Mouse (Mus musculus) heart, adult 11 months (tissue): ENCODE measurements around the gene Srrd.
A peak's percentile ranks its signal among the peaks of the same experiment; 100 is the strongest.

Experiments
- DNase-seq: peaks from one replicate; pipeline ENCODE4 v3.0.0; 2022

Srrd gene

GRCm38 (mm10) chr5:112316468-112316867, 26.4 kb downstream of the Srrd start:
- DNase-seq = no peak

DNA sequence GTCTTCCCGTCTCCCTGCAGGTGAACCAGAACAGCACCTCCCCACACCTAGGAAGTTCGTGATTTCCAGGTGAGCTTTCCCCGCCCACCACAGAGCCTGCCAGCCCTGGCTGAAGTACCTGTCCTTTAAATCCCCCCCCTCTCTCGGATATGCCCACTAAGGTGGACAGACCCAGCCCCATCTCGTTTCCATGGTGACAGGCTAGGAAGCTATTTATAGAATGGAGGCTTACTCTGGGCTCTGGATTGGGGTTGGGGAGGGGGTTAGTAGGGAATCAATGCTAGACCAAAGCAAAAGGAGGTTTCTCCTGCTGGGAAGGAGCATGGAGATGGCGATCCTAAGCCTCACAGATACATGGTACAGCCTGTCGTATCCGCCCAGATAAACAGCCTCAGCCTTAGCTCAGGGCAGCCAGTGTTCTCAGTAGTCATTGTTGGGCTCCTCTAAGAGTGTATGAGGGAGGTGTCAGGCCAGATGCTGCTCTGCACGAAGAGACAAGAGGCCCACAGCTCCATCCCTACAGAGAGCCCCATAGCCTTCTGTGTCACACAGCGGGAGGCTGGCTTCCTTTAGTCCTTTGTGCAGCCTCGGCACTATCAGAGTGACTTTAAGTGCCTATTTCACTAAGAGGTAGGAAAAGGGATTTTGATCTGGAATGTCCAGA, 29.5 kb downstream of the Srrd start:
- no peak for DNase-seq

DNA sequence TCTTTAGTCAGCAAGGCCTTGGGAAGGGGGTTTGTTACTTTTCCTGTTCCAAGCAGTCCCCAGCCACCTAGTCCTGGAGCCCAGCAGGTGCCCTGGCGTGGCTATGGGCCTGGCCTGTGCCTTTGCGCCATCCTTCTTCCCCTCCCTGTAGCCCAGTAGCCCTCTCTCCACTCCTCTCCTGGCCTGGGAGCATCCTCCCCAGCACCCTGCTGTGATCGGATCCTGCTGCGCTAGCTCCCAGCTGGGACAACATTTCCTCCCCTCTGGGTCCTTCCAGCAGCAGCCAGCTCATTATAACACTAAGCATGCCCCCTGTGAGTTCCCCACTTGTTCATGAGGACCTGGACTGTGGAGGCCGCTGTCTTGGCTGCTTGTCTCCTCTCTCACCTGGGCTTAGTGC, 37.0 kb downstream of the Srrd start:
- no peak for DNase-seq

GRCm38 (mm10) chr5:112302310-112302709, 40.5 kb downstream of the Srrd start:
- DNase-seq = no peak

- DNase-seq = peak; percentile 91
Observed at GRCm38 (mm10) chr5:112301694-112302093, 41.1 kb downstream of the Srrd start.

GRCm38 (mm10) chr5:112300721-112301308, 42.0 kb downstream of the Srrd start:
- DNase-seq = peak; percentile 92

DNA sequence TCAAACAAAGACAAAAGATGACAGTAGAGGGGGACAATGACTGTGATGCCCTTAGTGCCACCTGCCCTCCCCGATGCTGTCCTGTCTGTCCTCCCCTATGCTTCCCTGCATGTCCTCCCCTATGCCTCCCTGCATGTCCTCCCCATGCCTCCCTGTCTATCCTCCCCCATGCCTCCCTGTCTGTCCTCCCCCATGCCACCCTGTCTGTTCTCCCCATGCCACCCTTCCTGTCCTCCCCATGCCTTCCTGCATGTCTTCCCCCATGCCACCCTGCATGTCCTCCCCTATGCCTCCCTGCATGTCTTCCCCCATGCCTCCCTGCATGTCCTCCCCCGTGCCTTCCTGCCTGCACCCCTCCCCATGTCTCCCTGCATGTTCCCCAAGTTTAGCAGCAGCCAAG, 42.7 kb downstream of the Srrd start:
- DNase-seq = peak; percentile 83

DNA sequence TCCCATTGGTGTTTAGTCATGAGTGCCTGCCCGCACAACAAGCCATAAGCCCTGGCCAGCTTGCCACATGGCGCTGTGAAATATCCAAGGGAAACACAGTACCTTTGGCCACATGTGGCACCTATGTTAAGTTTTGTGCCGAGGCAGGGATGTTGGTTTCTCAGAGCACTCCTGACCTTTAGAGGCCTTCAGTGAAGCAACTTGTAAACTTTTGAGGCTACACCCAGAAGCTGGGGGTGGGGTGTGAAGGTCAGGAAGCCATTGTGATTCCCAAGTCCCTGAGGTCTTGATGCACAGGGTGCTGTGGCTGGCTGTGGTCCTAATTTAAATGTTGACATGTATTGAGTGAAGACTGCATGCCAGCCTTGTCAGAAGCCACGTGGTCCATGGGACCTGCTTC, 43.4 kb downstream of the Srrd start:
- DNase-seq = peak; percentile 91

- DNase-seq = peak; percentile 99
Observed at GRCm38 (mm10) chr5:112298226-112298988, 44.4 kb downstream of the Srrd start.

DNA sequence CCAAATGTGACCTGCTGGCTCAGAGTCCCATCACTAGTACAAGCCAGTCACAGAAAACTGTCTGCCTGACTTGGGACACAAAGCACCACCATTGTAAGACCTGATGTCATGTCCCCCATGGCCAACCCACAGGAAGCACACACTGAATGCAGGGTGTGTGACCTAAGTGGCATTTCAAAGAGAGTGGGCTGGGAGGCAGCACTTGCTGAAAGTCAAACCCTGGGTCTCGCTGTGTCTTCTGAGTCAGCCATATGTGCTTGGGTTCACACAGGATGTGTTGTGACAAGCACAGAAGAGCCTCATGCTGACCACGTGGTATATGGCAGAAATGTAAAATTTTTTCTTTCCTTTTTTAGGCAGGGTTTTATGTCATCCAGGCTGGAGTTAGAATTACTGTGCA, 45.6 kb downstream of the Srrd start:
- no peak for DNase-seq

DNA sequence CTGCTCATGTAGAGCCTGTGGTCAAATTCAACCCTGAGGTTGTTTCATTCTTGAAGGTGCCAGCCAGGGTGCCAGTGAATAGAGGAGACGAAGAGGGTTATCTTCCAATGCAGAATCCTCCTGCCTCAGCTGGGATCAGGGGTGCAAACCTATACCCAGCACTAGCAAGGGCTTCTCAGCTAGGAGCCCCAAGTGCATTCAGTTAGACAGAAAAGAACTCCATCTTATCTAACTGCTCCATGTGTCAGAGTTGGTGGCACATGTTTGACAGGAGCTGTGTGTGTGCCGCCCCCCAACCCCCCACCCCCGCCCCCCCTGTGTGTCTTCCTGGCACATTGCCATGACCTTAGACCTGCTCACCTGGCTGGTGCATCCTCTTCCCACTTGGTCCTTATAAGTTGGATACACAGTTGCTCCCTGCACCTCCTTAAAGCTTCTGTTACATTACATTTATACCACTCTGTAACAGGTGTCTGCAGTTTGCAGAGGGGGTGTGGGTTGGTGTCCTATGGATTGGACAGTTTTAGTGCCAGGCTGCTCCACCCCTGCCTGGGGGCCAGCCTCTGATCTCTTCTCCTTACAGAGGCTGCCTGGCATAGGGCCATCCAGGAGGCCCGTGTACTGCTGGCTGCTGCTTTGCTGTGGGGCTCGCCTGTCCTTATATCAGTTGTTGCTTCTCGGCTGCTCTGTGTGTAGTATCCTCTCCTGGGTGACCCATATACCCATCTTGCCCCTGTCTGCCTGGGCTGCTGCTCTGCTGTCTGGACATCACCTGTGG, 46.2 kb downstream of the Srrd start:
- DNase-seq = no peak

DNA sequence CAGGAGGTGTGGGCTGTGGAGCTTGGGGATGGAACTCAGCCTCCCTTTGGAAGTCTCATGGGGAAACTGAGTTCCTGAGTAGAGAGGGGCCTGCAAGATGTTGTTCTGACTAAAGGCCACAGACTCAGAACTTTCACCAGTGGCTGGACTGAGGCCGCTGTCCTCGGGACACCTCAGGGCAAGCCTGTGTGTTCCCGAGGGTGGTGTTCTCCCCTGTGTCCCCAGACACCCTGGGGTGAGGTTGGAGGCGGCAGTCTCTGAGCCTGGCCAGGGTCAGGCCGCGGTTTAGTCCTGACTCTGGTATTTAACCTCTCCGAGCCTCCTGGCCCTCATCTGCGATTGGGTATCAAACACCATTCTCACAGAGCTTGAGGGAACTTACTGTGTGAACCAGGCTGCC, 47.3 kb downstream of the Srrd start:
- DNase-seq = peak; percentile 87

DNA sequence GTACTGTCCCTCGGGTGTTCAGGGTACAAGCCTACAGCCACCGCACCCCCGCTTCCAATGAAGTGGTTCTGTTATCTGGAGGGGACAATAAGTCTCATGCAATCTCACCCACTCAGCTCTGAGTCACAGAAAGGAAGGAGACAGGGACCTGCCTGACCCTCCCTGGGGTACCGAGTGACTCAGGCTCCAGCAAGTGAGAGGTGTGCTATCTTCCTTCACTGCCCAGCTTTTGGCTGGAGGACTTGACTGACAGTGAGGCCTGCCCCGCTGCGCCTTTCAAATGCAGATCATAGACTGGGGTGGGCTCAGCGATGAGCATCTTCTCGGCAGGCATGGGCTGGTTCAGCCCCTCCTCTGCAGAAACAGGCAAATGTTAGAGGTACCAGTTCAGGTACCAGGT, 47.7 kb downstream of the Srrd start:
- DNase-seq = peak; percentile 85

DNA sequence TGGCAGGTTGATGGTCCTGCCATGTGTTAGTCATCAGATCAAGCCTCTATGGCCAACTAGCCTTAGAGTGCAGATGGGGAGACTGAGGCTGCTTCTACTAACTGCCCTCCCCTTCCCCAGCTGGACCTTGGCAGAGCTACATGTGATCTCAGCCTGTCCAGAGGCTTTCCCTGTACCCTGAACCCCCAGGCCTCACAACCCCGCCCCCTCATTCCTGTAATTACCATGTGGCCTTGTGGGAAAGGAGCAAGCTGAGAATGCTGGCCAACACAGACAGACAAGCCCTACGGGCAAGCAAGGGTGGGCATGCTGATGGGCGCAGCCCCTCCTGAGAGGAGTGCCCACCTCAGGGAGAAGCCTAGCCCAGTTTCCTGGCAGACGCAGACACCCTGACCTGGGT, 48.1 kb downstream of the Srrd start:
- DNase-seq = no peak

GRCm38 (mm10) chr5:112293800-112294199, 49.0 kb downstream of the Srrd start:
- DNase-seq = no peak

DNA sequence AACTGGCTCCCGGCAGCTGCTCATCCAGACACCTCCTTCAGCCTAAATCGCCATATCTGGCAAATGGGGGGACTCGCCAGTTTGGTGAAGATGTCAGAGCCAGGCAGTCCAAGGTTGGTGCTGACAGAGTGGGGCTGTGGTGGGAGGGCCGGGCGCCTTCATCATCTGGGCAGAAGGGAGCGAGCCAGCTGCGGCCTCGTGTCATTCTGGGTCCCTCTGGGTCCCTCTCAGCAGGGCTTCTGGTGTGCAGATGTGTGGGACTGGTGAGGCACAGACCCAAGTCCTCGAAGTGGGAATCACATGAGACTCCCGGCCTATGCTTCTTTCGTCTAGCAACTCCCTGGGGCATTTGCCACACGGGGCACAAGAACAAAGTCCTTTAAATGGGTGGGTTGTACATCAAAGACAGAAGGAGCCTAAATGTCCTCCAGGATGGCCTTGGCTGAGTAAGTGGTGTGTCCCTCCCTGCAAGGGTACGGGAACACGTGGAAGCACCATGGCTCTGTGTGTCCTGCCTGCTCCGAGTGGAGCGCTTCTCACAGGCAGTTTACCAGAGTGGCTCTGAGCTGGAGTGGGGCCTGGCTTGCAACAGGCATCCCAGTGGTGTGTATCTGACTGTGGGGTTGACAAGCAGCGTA, 50.4 kb downstream of the Srrd start:
- DNase-seq = no peak

GRCm38 (mm10) chr5:112291866-112292265, 51.0 kb downstream of the Srrd start:
- DNase-seq = no peak

- DNase-seq = no peak
Observed at GRCm38 (mm10) chr5:112290536-112290880, 52.3 kb downstream of the Srrd start.

DNA sequence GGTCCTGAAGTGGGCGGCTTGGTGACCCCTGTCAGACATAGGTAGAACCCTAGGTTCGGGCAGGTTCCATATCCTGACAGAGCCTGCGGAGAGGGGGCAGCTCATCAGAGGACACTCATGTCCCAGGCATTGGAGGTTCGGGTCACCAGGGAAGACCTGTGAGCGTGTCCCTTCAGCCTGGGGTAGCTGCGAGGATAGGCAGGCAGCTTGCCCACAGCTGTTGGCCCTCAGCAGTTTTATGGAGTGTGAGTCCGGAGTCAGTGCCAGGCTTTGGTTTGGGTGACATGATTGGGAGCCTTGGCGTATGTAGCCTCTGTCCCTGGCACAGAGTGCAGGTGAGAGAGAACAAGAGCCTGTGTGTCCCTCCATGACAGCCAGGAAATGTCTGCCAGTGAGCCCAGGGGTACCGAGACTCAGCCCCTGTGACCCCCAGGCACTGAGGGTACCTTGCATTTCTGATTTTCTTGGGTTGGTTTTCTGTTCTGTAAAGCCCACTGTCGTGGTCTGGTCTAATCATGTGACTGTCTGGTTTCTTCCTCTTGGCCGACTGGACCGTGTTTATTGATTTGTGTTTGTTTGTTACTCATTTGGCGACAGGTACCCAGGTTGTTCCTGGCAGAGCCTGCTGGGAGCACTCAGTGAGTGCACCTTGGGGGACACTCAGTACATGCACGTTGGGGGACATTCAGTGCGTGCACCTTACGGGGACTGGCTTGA, 52.9 kb downstream of the Srrd start:
- DNase-seq = peak; percentile 98

DNA sequence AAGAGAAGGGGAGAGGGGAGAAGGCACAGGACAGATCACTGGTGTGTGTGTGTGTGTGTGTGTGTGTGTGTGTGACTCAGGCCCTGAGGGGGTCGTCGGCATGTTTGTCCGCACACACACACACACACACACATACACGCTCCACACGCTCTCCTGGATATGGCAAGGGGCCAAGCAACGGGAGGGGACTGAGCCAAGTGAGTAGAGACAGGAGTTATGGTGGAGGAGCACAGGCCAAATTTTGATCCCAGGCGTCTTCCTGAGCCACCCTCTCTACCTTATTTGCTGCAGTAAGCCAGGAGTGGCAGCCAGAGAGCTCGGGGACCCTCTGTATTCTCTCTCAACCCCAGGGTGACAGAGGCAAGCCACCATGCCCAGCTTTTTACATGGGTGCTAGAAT, 53.6 kb downstream of the Srrd start:
- DNase-seq = peak; percentile 97

DNA sequence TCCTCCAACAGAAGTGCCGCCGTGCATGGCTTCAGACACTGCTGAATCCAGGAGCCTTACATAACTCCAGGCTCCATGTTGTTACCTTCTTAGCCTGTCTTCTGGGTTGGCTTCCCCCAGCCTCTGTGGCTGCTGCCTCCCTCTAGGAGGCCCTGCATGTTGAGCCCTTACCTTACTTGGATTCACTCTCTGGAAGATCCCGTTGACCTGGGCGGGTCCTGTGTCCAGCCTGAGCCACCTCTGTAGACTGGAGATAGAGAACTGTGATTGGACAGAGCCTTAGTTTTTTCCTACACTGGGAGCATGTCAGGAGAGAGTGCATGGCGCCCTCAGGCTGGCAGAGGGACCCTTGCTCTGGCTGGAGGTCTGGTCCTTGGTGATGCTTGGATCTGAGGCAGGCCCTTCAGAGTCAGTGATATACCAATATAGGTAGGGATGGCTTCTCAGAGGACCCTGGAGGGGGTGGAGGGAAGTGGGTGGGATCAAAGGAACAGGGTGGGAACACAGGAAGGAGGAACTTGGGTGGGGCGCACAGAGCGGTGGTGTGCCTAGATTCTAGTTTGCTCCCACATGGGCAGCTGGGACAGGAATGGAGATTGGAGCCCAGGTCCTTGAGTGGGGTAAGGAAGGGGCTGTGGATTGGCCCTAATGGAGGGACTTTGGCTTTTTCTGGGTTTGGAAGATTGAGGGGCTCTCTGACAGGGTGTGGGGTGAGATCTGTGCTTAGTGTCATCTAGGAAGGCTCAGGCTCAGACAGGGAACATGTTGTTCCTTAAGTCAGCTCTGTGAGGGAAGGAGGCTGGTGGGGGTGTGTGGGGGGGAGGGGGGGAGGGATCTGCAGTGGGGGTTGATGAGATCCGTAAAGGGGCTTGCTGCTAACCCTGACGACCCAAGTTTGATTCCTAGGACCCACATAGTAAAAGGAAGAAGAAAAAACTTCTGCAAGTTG, 54.4 kb downstream of the Srrd start:
- peak; percentile 98 for DNase-seq
